Mouse (Mus musculus) adrenal gland, postnatal 25 days (tissue): ENCODE measurements around the gene Pcyt1a. TPM values are rescaled to one million over a fixed set of nuclear protein-coding genes. Genes with fewer than 3 reads are reported as not detected.

Experiments
- DNase-seq: peaks from one replicate; pipeline ENCODE4 v3.0.0; 2021; ENCODE audit warnings: mixed read lengths
- long read RNA-seq: library from polyadenylated mRNA; stranded (forward); transcript quantifications from one replicate; pipeline ENCODE4 v2.0.0, GENCODE M21; 2021
- total RNA-seq: library from RNA; stranded (reverse); gene quantifications from 2 replicates; pipeline ENCODE4 v1.2.3, GENCODE M21; 2021

Gene Pcyt1a
- total RNA-seq = 83.4 and 100 TPM in 2 replicates
- long read RNA-seq, full-length matches to known transcripts = 19 of 47 reads
- long read RNA-seq, partial matches to known transcripts = 23 of 47 reads
- long read RNA-seq, other reads (novel, unspliced or antisense) = 5 of 47 reads

DNA sequence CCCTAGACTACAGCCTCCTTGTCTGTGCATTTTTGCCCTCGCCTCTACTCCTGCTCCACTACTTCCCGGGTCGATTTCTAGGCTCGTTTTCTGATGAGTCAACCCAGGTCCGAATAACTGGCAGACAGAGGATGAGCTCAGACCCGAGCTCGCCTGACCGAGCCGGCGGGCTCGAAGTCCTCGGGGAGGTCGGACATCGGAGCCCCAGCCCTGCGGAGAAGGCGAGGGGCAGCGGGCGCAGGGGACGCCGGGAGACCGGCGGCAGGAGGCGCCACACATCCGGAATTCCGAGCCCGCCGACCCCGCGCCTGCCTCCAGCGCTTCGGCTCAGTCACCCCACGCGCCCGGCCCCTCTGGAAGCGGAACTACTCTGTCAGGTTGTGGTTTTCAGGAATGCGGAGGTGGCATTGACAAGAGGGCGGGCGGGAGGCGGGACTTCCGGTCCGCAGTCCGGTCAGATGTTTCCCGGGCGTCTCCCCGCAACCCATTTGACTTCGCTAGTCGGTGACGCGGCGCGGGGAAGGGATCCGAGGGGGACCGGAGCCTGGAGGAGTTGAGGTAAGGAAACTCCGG is at the start of gene Pcyt1a:
Gene Pcyt1a (plus strand): TSS at position 448 of the 573 bp plus-strand sequence.
- peak; percentile 87 for DNase-seq

DNA sequence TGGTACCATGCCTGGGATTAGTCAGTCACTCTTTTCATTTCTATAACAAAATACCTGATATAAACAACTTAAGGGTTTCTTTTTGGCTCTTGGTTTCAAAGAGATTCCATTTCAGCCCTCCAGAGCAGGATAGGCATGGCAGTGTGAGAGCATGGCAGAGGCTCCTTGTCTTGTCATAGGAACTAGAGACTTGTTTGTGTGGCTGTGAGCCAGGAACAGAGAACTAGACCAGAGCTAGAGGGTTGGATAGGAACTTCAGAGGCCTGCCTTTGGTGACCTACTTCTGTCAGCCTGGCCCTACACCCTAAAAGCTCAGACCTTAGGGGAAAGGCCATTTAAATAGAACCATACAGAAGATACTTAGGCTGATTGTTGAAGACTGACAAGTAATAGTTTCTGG is 47.8 kb upstream of the Pcyt1a start:
- no peak for DNase-seq

DNA sequence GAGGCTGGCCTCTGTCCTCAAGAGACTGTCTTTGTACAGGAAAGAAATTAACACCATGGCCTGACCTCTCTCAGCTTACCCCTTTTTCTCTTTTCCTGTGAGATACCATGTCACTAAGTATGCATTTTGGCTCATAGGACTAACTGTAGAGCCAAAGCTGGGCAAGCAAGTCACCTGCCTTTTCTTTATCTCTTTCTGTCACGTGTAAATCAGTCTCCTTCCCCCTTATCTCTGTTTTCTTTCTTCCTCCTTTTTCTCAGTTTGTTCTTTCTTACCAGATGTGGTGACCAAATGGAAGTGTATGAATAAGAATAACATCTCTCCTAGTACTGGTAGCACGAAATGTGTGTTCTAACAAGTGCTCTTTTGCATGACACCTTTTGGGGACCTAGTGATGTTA is 45.8 kb upstream of the Pcyt1a start:
- no peak for DNase-seq

DNA sequence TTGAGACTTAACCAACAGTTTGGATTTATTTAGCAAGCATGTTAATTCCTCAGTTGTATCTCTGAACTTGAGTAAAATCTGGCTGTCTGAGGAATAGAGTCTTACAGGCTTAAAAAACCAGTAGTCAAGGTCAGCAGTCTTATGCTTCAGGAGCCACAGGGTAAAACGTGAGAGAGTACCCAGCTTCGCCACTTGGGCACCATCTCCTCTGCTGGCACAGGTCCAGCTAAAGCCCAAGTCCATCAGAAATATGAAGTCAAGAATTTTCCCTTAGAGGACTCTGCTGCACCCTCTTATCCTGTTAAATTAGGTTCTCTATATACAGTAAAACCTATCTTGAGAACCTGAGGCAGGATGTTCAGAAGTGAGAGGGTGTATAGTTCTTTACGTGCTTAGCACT is 43.9 kb upstream of the Pcyt1a start:
- no peak for DNase-seq

DNA sequence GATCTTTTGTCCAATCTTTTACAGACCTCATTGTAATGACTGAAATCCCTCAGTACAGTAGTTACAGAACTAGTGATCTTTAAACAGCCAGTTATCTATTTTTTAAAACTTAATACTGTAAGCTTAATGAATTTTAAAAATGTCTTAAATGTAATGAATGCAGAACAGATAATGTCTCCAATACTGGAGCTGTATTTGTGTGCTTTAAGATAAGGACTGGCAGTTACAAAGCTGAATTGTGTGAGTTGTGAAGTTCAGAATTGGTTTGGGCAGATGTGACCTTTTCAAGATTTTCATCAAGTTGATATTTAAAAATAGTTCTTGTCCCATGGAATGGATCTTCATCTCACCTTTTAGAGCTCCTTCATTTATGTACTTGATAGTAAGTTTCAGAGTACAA is 41.7 kb upstream of the Pcyt1a start:
- no peak for DNase-seq

DNA sequence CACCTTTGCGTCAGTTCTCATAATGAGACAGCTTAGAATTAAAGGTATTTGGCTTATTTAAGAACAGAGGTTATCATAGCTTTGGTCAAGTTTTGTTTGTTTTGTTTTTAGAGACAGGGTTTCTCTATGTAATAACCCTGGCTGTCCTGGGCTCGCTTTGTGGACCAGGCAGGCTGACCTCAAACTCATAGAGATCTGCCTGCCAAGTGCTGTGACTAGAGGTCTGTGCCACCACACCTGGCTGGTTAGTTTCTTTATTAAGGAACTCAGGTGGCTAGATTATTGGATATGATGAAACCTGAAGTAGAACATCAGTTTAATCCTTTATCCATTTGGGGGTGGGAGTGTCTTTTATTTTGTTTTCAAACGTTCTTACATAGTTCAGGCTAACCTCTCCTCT is 40.9 kb upstream of the Pcyt1a start:
- no peak for DNase-seq

DNA sequence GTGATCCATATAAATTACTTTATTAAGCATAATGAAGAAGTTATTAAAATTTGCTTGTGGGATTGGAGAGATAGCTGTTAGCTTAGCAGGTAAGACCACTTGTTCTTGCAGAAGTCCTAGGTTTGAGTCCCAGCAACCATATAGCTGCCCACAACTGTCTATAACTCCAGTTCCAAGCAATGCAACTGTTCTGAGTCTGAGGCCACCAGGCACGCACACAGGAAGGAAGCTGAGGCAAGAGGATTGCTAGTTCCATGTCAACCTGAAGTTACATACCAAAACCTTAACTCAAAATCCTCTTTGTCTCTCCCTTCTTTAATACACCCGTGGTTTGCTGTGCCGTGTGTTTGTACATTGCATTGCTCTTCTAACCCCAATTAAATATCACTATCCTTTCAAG is 39.8 kb upstream of the Pcyt1a start:
- no peak for DNase-seq

DNA sequence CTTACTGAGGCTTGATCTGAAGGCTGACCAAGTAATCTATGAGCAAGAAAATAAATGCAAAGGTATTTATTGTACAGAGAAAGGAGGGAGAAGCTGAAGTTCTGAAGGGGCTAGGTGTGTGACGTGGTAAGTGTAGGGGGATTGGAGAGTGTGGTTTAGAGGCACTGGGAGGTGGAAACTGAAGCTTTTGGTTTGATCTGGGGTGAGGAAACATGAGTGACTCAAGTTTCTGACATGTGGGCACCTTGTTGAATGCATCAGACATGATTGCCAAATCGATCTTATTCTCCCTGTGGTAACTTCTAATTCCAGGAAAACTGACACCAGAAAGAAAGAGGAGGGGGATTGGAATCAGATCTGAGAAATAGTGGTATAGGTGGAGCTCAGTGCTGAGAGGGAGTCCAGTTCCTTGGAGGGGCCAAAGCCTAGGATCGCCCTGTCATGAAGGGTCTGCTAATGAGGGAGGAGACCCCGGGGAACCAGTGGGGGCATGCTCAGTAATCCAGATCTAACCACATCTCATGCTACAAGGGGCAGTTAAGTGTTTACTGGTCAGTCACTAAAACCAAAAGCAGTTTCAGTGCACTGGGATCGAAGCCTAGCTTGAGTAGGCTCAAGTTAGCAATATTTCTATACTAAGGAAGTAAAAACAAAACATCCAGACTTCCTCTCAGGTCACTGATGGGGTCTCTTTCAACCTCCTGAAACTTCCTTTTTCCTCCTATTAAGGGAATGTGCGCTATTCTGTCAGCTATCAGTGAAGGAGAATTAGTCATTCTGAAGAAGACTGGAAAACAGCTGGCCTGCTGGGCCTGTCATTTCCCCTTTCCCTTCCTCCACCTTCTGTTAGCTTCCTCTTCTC is 34.8 kb upstream of the Pcyt1a start:
- no peak for DNase-seq

DNA sequence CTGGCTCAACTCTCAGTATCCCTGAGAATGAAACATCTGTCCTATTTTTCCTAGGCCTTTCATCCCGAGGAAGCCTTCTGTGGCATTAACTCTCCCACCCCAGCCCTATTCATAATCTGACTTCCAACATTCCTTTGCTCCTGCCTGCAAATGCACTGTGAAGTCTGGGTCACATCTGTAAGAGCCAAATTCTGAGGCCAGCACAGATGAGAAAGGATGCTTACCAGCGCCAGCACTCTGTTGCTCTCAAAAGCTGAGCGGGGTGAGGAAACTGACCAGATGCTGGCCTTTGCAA is 34.2 kb upstream of the Pcyt1a start:
- DNase-seq = no peak

DNA sequence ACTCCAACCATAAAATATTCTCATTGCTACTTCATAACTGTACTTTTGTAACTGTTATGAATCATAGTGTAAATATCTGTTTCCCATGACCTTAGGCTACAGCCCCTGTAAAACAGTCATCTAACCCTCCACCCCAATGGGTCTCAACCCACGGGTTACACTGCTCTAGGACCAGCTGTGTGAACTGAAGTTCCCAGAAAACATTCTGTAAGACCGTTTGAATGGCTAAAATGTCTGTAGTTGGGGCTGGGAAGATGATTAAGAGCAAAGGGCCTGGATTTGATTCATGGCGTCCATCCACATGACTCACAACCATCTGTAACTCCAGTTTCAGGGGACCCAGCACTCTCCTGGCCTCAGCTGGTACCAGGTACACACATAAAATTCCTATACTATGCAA is 32.5 kb upstream of the Pcyt1a start:
- no peak for DNase-seq

DNA sequence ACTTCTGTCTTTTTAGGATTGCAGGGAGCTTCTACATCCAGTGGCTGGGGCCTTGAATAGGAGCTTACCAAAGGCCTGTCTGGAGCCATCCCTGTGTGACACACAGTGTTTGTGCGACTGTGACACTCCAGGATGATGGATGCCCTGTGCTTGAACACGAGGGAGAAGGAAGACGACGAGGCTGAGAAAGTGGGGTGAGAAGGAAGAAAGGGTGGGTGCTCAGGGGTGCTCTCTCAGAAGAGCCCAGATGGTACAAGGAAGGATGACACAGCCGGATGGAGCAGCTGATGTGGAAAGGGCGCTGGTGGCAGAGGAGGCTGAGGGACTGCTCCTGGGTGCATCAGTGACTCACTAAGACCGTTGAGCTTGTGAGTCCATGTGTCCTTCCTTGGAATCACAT is 30.5 kb upstream of the Pcyt1a start, which contains the start of gene Tm4sf19:
Gene Tm4sf19 (plus strand): TSS at position 240 of the 400 bp plus-strand sequence.
- no peak for DNase-seq

DNA sequence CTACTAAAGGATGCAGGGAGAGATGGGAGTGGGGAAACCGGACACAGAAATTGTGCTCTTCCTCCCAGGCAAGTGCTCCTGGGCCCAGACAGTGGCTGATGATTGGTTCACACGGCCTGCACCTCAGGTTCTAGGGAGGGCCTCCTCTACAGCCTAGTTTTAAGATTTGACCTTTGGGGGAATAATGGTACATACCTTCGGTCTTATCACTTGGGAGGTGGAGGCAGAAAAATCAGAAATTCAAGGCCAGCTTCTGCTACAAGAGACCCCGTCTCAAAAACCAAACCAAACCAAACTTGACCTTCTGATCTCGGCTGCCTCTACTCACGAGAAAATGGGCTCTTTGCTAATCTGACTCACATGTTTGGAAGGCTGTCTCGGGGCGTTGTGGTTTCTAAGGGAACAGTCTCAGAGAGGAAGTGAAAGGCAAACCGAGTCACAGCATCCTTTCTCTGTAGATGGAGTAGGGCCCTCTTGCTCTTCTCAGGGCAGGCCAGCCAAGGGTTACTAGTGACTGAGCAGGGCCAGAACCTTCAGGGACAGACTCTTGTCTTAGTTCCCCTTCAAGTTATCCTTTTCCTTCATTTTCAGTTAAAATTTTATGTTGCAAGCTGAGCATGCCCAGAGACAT is 29.3 kb upstream of the Pcyt1a start:
- DNase-seq = no peak

DNA sequence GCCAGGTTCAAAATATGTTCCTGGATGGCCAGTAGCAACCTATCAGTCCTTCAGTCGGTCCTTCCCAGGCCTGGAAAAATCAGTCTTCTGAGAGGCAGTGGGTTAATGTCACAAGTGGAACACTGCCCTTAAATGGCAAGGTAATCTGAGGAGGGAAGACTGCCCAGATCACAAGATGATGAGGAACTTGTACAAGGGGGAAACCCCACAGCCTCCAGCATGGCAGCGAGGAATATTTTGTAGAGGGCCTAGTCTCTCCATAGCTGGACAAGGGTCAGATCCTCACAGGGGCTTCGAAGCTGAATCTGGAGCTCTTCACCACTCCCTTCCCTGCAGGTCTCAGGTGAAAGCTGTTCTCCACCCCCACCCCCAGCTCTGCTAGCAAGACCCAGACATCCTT is 27.9 kb upstream of the Pcyt1a start:
- DNase-seq = no peak

DNA sequence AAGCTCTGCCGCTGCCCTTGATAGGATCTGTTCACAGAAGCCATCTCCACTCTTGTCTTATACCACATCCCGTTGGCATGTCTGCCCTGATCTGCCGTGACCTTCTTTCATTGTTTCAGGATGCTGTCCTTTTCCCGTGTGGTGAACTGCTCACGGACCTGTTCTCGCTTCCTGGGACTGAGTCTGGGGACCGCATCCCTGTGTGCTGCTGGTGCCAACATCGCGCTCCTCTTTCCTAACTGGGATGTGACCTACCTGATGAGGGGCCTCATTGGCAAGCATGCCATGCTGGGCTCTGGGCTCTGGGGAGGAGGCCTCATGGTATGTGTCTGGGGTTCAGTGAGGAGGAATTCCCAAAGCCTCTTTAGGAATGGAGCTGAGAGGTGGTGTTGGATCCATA is 25.0 kb upstream of the Pcyt1a start:
- DNase-seq = no peak

DNA sequence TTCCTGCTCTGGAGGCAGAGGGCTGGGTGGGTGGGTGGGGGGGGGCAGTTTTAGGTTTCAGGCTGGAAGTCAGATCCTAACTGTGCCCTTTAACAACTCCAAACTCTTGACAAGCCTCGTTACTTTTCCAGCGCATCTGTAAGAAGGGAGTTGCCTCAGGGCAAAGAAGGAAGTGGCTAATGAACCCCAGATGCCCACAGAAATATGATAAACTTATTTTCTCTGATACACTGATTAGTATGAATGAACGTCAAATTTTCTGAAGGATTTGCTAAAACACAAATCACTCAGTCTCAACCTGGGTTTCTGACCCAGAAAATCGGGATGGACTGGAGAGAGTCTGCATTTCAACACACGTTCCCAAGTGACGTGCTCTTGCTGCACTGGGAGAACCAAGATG is 24.1 kb upstream of the Pcyt1a start:
- no peak for DNase-seq

DNA sequence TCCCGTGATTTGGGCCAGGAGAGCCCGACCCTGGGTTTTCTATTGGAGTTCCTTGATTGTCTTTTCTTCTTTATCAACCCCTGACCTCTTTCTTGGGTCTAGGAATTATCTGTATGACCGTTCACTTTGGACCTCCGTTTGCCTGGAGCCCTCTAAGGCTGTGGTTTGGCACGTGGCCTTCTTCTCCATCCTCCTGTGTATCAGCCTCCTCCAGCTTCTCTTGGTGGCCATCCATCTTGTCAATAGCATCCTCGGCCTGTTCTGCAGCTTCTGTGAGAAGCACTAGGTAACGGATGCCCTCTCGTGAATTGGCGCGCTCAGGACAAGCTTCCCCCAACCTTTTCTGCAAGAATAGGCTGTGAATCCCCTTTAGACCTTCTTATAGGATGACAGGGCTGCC is 23.0 kb upstream of the Pcyt1a start:
- DNase-seq = no peak

DNA sequence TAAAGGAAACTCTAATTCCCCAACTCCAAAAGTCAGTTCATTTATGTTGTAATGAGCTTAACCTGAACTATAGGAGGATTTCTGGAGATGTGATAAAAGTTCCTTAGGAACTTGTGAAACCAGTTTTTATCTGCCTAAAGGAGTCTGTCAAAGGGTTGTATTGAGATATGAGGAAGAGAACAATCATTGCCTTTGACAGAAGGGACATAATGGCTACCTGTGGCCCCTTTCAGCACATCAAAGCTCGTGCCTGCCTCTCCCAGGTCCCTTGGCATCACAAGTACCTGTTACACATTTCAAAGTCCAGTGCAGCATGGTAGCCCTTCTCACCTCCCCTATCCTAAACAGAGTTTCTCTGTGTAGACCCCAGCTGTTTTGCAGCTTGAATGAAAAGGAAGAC is 13.3 kb upstream of the Pcyt1a start:
- no peak for DNase-seq

DNA sequence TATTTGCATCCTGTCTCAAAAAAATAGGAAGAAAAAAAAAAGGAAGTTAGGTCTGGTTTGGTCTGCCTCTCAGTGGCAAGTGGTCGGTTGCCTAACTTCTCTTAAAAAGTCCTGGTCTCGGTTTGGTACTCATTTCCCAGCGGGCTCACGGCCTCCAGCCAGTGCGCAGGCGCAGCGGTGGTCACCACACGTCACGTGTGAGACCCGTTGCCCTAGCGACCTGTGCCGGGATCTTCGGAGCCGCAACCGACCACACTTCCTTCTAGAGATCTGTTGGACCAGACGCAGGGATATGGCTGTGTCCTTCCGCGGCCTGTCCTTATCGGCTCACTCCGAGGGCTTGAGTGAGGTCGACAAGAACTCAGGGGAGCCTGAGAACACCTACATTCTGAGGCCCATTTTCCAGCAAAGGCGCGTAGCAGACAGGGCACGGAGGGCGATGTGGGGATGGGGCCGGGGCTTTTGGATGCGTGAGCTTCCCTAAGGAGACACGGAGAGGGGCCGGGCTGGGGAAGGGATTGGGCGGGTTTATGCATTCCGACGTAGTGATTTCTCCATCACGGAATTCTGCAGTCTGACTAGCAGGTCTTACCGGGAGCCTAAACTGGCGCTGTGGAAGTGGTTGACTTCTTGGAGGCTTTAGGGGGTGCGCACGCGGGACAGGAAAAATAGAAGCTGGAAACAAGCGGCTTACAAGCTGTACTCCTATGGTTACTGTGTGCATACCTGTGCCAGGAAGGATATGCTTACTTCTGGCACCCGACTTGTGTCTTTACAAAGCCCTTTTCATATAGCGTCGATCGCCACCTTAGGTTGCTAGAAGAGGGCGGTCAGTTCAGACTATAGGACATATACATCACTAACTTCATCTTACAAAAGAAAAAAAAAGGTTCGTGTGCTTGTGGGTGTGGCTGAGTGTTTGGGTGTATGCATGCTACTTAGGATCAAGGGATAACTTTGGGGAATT is 10.9 kb upstream of the Pcyt1a start, which contains the start of gene Tctex1d2:
Gene Tctex1d2 (plus strand): TSS at position 186 of the 967 bp plus-strand sequence.
- DNase-seq = peak; percentile 95

DNA sequence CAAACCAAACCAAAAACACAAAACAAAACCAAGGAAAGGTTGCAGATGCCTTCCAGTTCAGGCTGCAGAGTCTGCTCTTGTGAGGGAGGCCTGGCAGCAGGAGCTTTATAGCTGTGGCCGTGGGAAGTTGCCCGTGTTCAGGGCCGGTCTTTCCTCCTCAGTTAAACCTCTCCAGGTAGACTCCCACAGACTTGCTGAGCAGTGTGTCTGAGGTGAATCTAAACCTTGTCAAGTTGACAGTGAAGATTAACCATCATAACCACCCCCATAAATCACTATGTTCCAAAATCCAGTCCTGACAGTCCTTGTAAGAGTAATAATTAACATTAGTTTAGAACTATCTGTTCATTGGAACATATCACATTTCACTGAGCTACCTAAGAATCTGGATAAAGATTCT is 3.2 kb upstream of the Pcyt1a start:
- DNase-seq = no peak

DNA sequence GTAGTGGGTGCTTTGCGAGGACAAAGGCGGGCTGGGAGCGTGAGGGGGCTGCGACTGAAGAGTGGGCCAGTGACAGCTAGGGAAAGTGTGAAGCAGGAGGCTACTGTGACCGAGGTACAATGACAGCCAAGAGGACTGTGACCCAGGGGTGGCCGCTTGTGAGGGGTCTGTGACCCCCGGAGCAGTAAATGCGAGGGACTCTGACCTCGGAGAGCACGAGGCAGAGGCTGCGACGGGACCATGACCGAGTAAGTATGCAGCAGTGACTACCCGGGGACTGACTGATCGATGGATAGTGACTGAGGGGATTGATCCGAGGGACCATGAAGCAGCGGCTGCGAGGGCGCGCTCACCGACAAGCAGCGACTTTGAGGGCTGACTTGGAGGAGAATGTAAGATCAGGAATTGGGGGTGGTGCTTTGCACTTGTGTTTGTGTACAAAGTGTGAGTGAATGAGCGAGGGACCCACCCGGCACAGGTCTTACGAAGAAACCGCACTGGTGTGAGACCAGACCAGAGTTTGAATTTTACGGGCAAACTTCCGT is 398 bp downstream of the Pcyt1a start:
- DNase-seq = peak; percentile 23

DNA sequence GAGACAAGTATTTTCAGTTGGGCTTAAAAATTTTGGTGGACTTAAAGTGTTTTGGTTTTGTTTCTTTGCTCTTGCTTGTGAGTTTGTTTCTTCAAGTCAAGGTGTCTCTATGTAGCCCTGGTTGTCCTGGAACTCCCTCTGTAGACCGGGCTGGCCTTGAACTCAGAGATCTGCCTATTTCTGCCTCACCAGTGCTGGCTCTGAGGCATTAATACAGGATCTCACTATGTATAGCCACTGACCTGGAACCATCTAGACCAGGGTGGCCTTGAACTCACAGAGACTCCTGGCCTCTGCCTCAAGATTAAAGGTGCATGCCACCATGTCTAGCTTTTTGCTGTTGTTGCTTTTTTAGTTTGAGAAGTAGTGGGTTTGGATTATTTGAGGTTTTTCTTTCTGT is 1.2 kb downstream of the Pcyt1a start:
- DNase-seq = no peak

DNA sequence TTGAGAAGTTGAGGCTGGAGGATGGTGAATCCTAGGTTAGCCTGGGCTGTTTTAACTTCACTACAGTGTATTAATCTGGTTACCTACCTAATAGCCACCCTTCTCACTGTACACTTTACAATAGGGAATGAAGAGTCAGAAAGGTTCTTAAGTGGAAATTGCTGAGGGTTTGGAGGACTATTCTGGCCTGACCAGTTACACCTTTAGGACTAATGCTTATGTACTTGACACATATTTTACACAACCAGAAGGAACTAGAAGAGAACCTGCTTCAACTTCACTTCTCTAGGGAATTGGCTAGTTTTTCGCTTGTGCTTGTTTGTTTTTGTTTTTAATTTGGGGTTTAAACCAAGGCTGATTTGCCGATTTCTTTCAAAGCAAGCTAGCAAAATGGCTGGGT is 2.4 kb downstream of the Pcyt1a start:
- no peak for DNase-seq
